Mouse (Mus musculus) G1E-ER4 (cell line): ENCODE results near the gene Kazald1. TPM values are rescaled to one million over a fixed set of nuclear protein-coding genes. Genes with fewer than 3 reads are reported as not detected.

ENCODE experiments used
- GATA1 ChIP-seq: IDR thresholded peaks from one replicate; pipeline ENCODE4 v1.8.0; 2012; ENCODE audit warnings: low read length, inconsistent platforms
- polyA plus RNA-seq: library from polyadenylated mRNA; stranded (reverse); fragments of >175 nt; gene quantifications from 2 replicates; pipeline ENCODE4 v1.2.3, GENCODE M21; 2012

Kazald1 gene
- polyA plus RNA-seq, 1 experiment, result 0.22 TPM

- no peak for TF ChIP-seq GATA1
Observed at GRCm38 (mm10) chr19:45097868-45098267, 22.8 kb downstream of the Kazald1 start.

DNA sequence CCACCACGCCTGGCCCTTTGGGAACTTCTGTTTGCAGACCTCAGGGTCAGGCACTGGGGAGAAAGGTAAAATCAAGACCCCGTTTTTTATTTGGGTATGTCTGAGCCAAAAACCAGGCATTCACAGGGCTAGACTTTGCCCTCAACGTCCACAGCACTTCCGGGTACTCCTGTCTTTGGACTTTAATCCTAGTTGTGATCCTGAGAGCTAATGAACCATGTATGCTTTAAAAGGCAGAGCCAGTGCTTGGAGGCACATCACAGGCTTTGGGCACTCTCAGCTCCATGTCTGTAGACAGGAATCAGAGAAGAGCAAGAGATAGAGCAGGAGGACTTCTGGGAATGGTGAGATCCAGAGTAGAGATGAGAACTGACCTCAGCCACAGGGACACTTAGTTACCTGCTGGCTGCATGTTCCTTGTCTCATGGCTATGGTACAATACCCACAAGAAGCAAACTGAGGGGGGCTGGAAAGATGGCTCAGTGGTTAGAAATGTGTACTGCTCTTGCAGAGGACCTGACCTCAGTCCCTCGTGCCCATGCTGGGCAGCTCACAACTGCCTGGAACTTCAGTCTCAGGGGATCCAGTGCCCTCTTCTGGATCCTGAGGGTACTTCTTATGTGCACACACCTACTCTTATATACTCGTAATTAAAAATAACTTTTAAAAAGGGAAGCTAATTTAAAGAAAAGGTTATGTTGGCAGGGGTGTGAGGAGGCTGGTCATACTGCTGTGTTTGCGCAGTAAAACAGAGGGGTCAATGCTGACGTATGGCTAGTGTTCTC, 25.6 kb downstream of the Kazald1 start:
- no peak for TF ChIP-seq GATA1

DNA sequence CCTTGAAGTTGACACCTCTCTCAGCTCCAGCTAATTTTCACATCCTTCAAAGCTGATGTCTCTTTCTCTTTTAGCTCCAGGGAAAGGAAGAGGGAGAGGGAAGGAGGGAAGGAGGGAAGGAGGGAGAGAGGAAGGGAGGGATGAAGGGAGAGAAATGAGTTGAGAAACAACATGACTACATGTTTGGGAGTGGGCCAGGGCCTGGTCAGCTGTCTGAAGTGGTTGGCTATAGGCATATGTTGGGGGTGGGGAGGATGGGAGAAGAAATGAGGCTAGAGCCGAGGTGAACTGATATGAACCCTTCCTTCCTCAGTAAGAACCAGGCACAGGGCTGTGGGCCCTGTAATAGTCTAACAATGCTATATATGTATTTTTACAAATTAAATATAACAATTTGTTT, 30.6 kb downstream of the Kazald1 start:
- TF ChIP-seq GATA1, result no peak

DNA sequence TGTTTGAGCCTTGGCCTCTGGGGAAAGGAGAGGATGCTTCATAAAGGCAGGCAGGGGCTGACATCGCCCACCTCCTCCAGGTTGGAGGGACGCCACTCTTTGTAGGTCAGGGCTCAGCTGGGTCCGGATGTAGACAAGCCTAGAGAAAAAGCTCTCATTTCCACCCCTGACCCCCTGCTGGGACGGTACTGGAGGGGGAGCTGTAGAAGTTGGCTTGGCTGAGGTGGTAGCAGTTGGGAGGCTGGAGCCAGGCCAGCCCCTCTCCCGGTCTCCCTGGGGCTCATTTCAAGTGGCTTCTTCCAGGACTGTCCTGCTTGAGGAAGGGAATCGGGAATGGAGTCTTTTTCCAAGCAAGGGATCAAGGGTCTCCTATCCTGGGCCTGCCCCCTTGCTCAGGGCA, 31.6 kb downstream of the Kazald1 start:
- TF ChIP-seq GATA1, result no peak

- TF ChIP-seq GATA1, result no peak
Observed at GRCm38 (mm10) chr19:45110681-45111080, 35.6 kb downstream of the Kazald1 start.

- TF ChIP-seq GATA1, result no peak
Observed at GRCm38 (mm10) chr19:45112444-45112843, 37.4 kb downstream of the Kazald1 start.

GRCm38 (mm10) chr19:45113791-45114460, 38.9 kb downstream of the Kazald1 start:
- no peak for TF ChIP-seq GATA1

GRCm38 (mm10) chr19:45114772-45115171, 39.7 kb downstream of the Kazald1 start:
- TF ChIP-seq GATA1, result no peak

- TF ChIP-seq GATA1, result no peak
Observed at GRCm38 (mm10) chr19:45116798-45117197, 41.8 kb downstream of the Kazald1 start.

Other genes starting within 250 kb of the Kazald1 start
- gene Slf2, start 144.1 kb upstream of the Kazald1 start, polyA plus RNA-seq, result 57.1 and 78.6 TPM in 2 replicates
- 0.03 and 0.04 TPM in 2 replicates for gene Sema4g, start 86.1 kb upstream of the Kazald1 start, polyA plus RNA-seq
- 16.5 and 20.8 TPM in 2 replicates for gene Twnk, start 69.6 kb upstream of the Kazald1 start, polyA plus RNA-seq
- 92.8 and 106 TPM in 2 replicates for gene Mrpl43, start 68.8 kb upstream of the Kazald1 start, polyA plus RNA-seq
- gene Lzts2, start 60.8 kb upstream of the Kazald1 start, polyA plus RNA-seq, result 26.6 and 39.2 TPM in 2 replicates
- gene Pdzd7, start 29.5 kb upstream of the Kazald1 start, polyA plus RNA-seq, result not detected in 2 replicates
- gene Sfxn3, start 27.7 kb upstream of the Kazald1 start, polyA plus RNA-seq, result 2.9 and 4.9 TPM in 2 replicates
- gene Tlx1, start 75.4 kb downstream of the Kazald1 start, polyA plus RNA-seq, result not detected in 2 replicates
- gene Lbx1, start 160.6 kb downstream of the Kazald1 start, polyA plus RNA-seq, result not detected in 2 replicates